Mouse (Mus musculus) megakaryocyte, embryonic 14.5 days (primary cell): ENCODE results near the gene Cad.

Experiments used
- FLI1 ChIP-seq: IDR thresholded peaks from 2 replicates; pipeline ENCODE4 v1.6.1; 2012; ENCODE audit warnings: low read length, inconsistent platforms, mixed read lengths
- GATA1 ChIP-seq: IDR thresholded peaks from 3 replicates; pipeline ENCODE4 v1.6.1; 2012; ENCODE audit warnings: mixed read lengths, low read length, inconsistent platforms, borderline replicate concordance

DNA sequence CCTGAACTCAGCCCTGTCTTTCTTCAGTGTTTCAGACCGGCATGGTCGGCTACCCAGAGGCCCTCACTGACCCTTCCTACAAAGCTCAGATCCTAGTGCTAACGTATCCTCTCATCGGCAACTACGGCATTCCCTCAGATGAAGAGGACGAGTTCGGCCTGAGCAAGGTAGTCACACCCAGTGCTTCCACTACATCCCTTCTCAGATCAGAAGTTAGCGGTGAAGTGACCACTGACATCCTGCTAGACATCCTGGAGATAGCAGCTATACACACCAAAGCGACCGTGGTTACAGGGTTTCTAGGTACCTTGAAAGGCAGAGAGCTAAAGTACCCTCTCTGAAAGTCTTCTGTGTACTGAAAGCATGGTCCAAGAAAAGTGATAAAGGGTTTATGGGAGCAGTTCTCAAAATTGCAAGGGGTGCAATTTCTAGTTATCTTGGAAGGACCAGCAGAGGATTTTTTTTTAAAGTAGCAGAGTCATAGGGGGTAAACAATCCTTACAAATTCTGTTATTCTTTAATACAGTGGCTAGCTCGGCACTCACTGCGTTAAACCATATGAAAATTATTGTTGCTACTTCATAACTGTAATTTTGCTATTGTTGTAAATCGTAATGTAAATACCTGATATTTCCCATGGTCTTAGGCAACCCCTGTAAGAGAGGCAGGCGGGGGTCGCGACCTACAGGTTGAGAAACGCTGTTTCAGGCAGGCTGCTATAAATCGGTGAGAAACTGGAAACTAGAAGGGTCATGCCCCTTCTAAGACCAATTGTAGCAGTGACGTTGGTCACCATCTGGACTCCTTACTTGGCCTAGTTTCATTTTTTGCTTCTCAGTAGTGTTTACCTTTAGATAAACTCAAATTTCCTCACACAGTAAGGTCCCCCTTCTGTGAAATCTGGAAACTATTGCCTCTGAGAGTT is 898 bp downstream of the Cad start:
- no peak for TF ChIP-seq FLI1
- no peak for TF ChIP-seq GATA1
